Mouse (Mus musculus) MEL (cell line): ENCODE measurements at regions not wholly inside any gene's neighbourhood (a gene's known extent, or its start where the extent isn't known, plus 50 kb on each side); places are given as distances from the start of the nearest gene placed in this dataset.

Source experiments
- DNase-seq: peaks from one replicate; pipeline ENCODE4 v3.0.0; 2011; ENCODE audit warnings: low read depth, low spot score
- H3K27ac ChIP-seq: 2 replicates; pipeline ENCODE4 v1.5.1; 2012; ENCODE audit warnings: low read depth, mild to moderate bottlenecking, control low read depth, low read length, moderate library complexity; ENCODE audit not compliant: control insufficient read depth
- H3K27me3 ChIP-seq, 2 experiments: fragments of 150-350 bp in 1 of 2; sonication (generic) in 1 of 2; 2 replicates each; pipeline ENCODE4 v1.6.1; 2012; ENCODE audit warnings: low read length in 2 of 2, mild to moderate bottlenecking in 2 of 2, improper control_type of control experiment in 1 of 2, moderate library complexity in 1 of 2; ENCODE audit not compliant: insufficient read depth in 2 of 2, control insufficient read depth in 1 of 2
- H3K36me3 ChIP-seq, 2 experiments: 2 replicates each; pipeline ENCODE4 v1.6.1; 2012 to 2014; ENCODE audit warnings: low read length in 2 of 2, improper control_type of control experiment in 1 of 2, inconsistent platforms in 1 of 2, mild to moderate bottlenecking in 1 of 2; ENCODE audit not compliant: insufficient read depth in 2 of 2, control insufficient read depth in 1 of 2
- H3K4me1 ChIP-seq, 2 experiments: fragments of 150-350 bp in 1 of 2; sonication (generic) in 1 of 2; 2 replicates each; pipeline ENCODE4 v1.6.1; 2012; ENCODE audit warnings: low read length in 2 of 2, improper control_type of control experiment in 1 of 2, mild to moderate bottlenecking in 1 of 2; ENCODE audit not compliant: insufficient read depth in 2 of 2, control insufficient read depth in 1 of 2
- H3K4me3 ChIP-seq, 2 experiments: fragments of 150-350 bp in 1 of 2; sonication (generic) in 1 of 2; 2 replicates each; pipeline ENCODE4 v1.5.1; 2012; ENCODE audit warnings: low read depth in 2 of 2, low read length in 2 of 2, mild to moderate bottlenecking in 2 of 2, moderate library complexity in 2 of 2, control low read depth in 1 of 2, improper control_type of control experiment in 1 of 2; ENCODE audit not compliant: control insufficient read depth in 1 of 2, insufficient read depth in 1 of 2
- H3K79me2 ChIP-seq: 2 replicates; pipeline ENCODE4 v1.6.1; 2012; ENCODE audit warnings: mild to moderate bottlenecking, low read length, moderate library complexity; ENCODE audit not compliant: control insufficient read depth, poor library complexity, insufficient read depth
- H3K9ac ChIP-seq: 2 replicates; pipeline ENCODE4 v1.6.1; 2012; ENCODE audit warnings: low read depth, mild to moderate bottlenecking, control low read depth, low read length, moderate library complexity; ENCODE audit not compliant: control insufficient read depth, poor library complexity, severe bottlenecking
- H3K9me3 ChIP-seq: fragments of 150-350 bp; sonication (generic); replicated peaks from 2 replicates; pipeline ENCODE4 v1.6.1; 2012; ENCODE audit warnings: mild to moderate bottlenecking, low read length, improper control_type of control experiment, moderate library complexity; ENCODE audit not compliant: insufficient read depth
- CTCF ChIP-seq, 3 experiments: IDR thresholded peaks in 2 of 3; conservative IDR thresholded peaks in 1 of 3; 2 replicates each; pipeline ENCODE4 v1.5.1; 2011 to 2012; ENCODE audit warnings: low read length in 3 of 3, low read depth in 2 of 3, mild to moderate bottlenecking in 2 of 3, improper control_type of control experiment in 1 of 3, inconsistent platforms in 1 of 3, mixed read lengths in 1 of 3, moderate library complexity in 1 of 3; ENCODE audit not compliant: control insufficient read depth in 1 of 3, insufficient read depth in 1 of 3, poor library complexity in 1 of 3, severe bottlenecking in 1 of 3
- E2F4 ChIP-seq: IDR thresholded peaks from 2 replicates; pipeline ENCODE4 v1.6.1; 2011; ENCODE audit warnings: low read depth, low read length, improper control_type of control experiment, borderline replicate concordance
- ETS1 ChIP-seq: IDR thresholded peaks from 2 replicates; pipeline ENCODE4 v1.6.1; 2012; ENCODE audit warnings: low read depth, mild to moderate bottlenecking, inconsistent platforms, low read length, improper control_type of control experiment, moderate library complexity
- GABPA ChIP-seq: IDR thresholded peaks from 2 replicates; pipeline ENCODE4 v1.6.1; 2012; ENCODE audit warnings: low read depth, mild to moderate bottlenecking, inconsistent platforms, low read length, improper control_type of control experiment, moderate library complexity
- GATA1 ChIP-seq: IDR thresholded peaks from 2 replicates; pipeline ENCODE4 v1.6.1; 2011; ENCODE audit warnings: low read depth, low read length, improper control_type of control experiment
- HCFC1 ChIP-seq: IDR thresholded peaks from 2 replicates; pipeline ENCODE4 v1.6.1; 2012; ENCODE audit warnings: low read depth, mild to moderate bottlenecking, inconsistent platforms, low read length, improper control_type of control experiment, moderate library complexity
- JUND ChIP-seq: IDR thresholded peaks from 2 replicates; pipeline ENCODE4 v1.6.1; 2011; ENCODE audit warnings: low read depth, mild to moderate bottlenecking, improper control_type of control experiment, low read length
- KAT2A ChIP-seq: conservative IDR thresholded peaks from 2 replicates; pipeline ENCODE4 v1.6.1; 2012; ENCODE audit warnings: low read depth, low read length, improper control_type of control experiment, inconsistent platforms
- MAZ ChIP-seq: IDR thresholded peaks from 2 replicates; pipeline ENCODE4 v1.6.1; 2012; ENCODE audit warnings: low read depth, mild to moderate bottlenecking, inconsistent platforms, low read length, improper control_type of control experiment
- MEF2A ChIP-seq: IDR thresholded peaks from 2 replicates; pipeline ENCODE4 v1.6.1; 2014; ENCODE audit warnings: low read depth, mild to moderate bottlenecking, inconsistent platforms, low read length, improper control_type of control experiment; ENCODE audit not compliant: poor library complexity, insufficient replicate concordance, severe bottlenecking; ENCODE audit errors: extremely low read depth
- MXI1 ChIP-seq: IDR thresholded peaks from 2 replicates; pipeline ENCODE4 v1.6.1; 2011; ENCODE audit warnings: mild to moderate bottlenecking, low read depth, low read length, improper control_type of control experiment
- MYB ChIP-seq: IDR thresholded peaks from 2 replicates; pipeline ENCODE4 v1.6.1; 2011; ENCODE audit warnings: mild to moderate bottlenecking, low read depth, low read length, improper control_type of control experiment
- MYC ChIP-seq: IDR thresholded peaks from 2 replicates; pipeline ENCODE4 v1.6.1; 2011; ENCODE audit warnings: low read depth, mild to moderate bottlenecking, low read length, improper control_type of control experiment, moderate library complexity
- NRF1 ChIP-seq: IDR thresholded peaks from 2 replicates; pipeline ENCODE4 v1.6.1; 2014; ENCODE audit warnings: low read depth, mild to moderate bottlenecking, inconsistent platforms, low read length, improper control_type of control experiment, moderate library complexity; ENCODE audit not compliant: poor library complexity, insufficient read depth, severe bottlenecking
- POLR2A ChIP-seq, 2 experiments: IDR thresholded peaks; 2 replicates each; pipeline ENCODE4 v1.6.1; 2011 to 2012; ENCODE audit warnings: low read length in 2 of 2, mild to moderate bottlenecking in 2 of 2, control low read depth in 1 of 2, improper control_type of control experiment in 1 of 2, low read depth in 1 of 2, moderate library complexity in 1 of 2; ENCODE audit not compliant: control insufficient read depth in 1 of 2, insufficient read depth in 1 of 2, poor library complexity in 1 of 2
- RCOR1 ChIP-seq: IDR thresholded peaks from 2 replicates; pipeline ENCODE4 v1.6.1; 2012; ENCODE audit warnings: low read depth, mild to moderate bottlenecking, inconsistent platforms, low read length, improper control_type of control experiment
- SMC3 ChIP-seq: IDR thresholded peaks from 2 replicates; pipeline ENCODE4 v1.6.1; 2011; ENCODE audit warnings: low read depth, low read length, improper control_type of control experiment
- TBP ChIP-seq: IDR thresholded peaks from 2 replicates; pipeline ENCODE4 v1.8.0; 2011; ENCODE audit warnings: low read depth, low read length, improper control_type of control experiment
- USF2 ChIP-seq, 2 experiments: IDR thresholded peaks; 2 replicates each; pipeline ENCODE4 v1.6.1; 2011 to 2012; ENCODE audit warnings: improper control_type of control experiment in 2 of 2, low read length in 2 of 2, borderline replicate concordance in 1 of 2, inconsistent platforms in 1 of 2, low read depth in 1 of 2, mild to moderate bottlenecking in 1 of 2; ENCODE audit not compliant: insufficient read depth in 1 of 2
- ZNF384 ChIP-seq: IDR thresholded peaks from 2 replicates; pipeline ENCODE4 v1.6.1; 2012; ENCODE audit warnings: low read depth, mild to moderate bottlenecking, inconsistent platforms, low read length, improper control_type of control experiment

DNA sequence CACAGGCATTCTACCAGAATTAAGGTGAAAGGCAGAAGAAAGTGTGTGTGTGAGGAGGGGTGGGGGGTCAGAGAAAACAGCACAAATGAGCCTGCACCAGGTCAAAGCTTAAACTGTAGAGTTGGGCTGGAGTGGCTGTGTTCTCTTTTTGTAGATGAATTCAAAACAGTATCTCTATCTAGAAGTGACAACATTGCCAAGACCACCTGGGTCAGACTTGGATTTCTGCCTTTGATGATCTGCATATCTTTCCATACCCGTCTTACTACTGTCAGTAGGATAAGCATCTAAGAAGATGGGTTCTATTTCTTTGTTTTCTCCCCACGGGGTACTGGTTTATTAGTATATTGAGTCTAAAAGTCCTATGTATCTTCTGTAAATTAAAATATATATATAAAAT is 742.4 kb upstream of the Tenm2 start:
- no peak overlapping the region for H3K9ac ChIP-seq
- no peak overlapping the region for H3K4me3 ChIP-seq
- H3K79me2 ChIP-seq, result no peaks in the 10 kb centered on the region
- no peak for DNase-seq
- no peak overlapping the region for H3K27ac ChIP-seq
- no peaks in the 10 kb centered on the region for H3K9me3 ChIP-seq
- H3K36me3 ChIP-seq, result no peaks in the 10 kb centered on the region
- no peaks in the 10 kb centered on the region for H3K27me3 ChIP-seq
- no peaks in the 10 kb centered on the region for H3K4me1 ChIP-seq
- TF ChIP-seq JUND (no peak), ETS1 (no peak), SMC3 (no peak), GATA1 (no peak), MAZ (no peak), ZNF384 (no peak), E2F4 (no peak), POLR2A (IDR thresholded peaks at IDR 0.05; ENCODE audit: control insufficient read depth in 1 of 2, insufficient read depth in 1 of 2, low read depth in 1 of 2, low read length in 2 of 2, poor library complexity in 1 of 2) (no peak), NRF1 (no peak), TBP (no peak), MEF2A (no peak), RCOR1 (no peak), CTCF (IDR thresholded peaks at IDR 0.05 in 2 of 3, conservative IDR thresholded peaks at IDR 0.05 in 1 of 3; ENCODE audit: control insufficient read depth in 1 of 3, insufficient read depth in 1 of 3, low read depth in 2 of 3, low read length in 3 of 3, poor library complexity in 1 of 3, severe bottlenecking in 1 of 3) (no peak), HCFC1 (no peak), MYC (no peak), MYB (no peak), KAT2A (no peak), MXI1 (no peak), GABPA (no peak)

DNA sequence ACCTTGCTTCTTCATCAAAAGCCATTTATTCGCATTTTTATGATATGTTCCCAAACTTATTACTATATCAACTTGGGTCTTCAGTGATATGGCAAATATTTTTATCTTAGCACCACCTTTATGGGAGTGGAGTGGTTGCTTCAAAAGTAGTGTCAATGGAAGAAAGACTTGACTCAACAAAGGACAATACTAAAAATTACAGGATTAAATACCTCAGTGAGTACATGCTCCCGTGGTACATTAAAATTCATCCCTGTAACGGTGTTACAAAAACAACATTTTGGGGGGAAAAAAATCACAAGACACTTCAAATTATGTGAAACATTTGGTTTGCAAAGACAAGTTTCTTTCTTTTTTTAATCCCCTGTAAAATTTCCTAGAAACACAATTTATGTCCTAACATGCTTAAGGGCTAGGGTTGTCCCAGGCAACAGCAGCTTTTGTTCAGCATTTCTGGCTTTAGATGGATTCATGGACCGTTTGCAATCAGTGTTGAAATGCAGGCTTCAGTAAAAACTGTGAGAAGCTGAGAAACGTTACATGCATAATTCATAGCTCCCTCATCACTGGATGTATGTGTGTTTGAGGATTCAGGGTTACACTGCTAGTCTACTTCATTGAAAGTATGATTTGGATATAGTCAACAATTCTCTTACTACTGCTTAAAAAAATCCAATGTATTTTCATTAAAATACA is 700.8 kb upstream of the Tenm2 start:
- no peak for DNase-seq
- H3K9me3 ChIP-seq, result no peaks in the 10 kb centered on the region
- no peaks in the 10 kb centered on the region for H3K79me2 ChIP-seq
- H3K36me3 ChIP-seq, result no peaks in the 10 kb centered on the region
- H3K27ac ChIP-seq, result no peak overlapping the region
- TF ChIP-seq USF2 (IDR thresholded peaks at IDR 0.05; ENCODE audit: borderline replicate concordance in 1 of 2, insufficient read depth in 1 of 2, low read depth in 1 of 2, low read length in 2 of 2), result no peak
- H3K27me3 ChIP-seq, result no peaks in the 10 kb centered on the region
- H3K4me3 ChIP-seq, result no peak overlapping the region
- no peaks in the 10 kb centered on the region for H3K4me1 ChIP-seq
- H3K9ac ChIP-seq, result no peak overlapping the region
